Mouse (Mus musculus) kidney, embryonic 15.5 days (tissue): ENCODE results near the gene Ino80. TPM values are rescaled to one million over a fixed set of nuclear protein-coding genes. Genes with fewer than 3 reads are reported as not detected.
A peak's percentile ranks its signal among the peaks of the same experiment; 100 is the strongest.

ENCODE experiments used
- ATAC-seq: fragments of 200-750 bp; cut with Nextera tagmentation; replicated peaks from 2 replicates; pipeline ENCODE4 v1.8.0; 2017; ENCODE audit warnings: moderate TSS enrichment; ENCODE audit not compliant: low FRiP score
- H3K27ac ChIP-seq: fragments of 300-500 bp; sonication (generic); 2 replicates; pipeline ENCODE4 v1.5.1; 2015; ENCODE audit warnings: mild to moderate bottlenecking, inconsistent platforms
- H3K27me3 ChIP-seq: fragments of 300-500 bp; sonication (generic); 2 replicates; pipeline ENCODE4 v1.6.1; 2015; ENCODE audit warnings: inconsistent platforms
- H3K36me3 ChIP-seq: fragments of 300-500 bp; sonication (generic); 2 replicates; pipeline ENCODE4 v1.6.1; 2015; ENCODE audit warnings: inconsistent platforms
- H3K4me1 ChIP-seq: fragments of 300-500 bp; sonication (generic); 2 replicates; pipeline ENCODE4 v1.6.1; 2015; ENCODE audit warnings: inconsistent platforms
- H3K4me2 ChIP-seq: fragments of 300-500 bp; sonication (generic); 2 replicates; pipeline ENCODE4 v1.6.1; 2015; ENCODE audit warnings: moderate library complexity, mild to moderate bottlenecking, inconsistent platforms
- H3K4me3 ChIP-seq: fragments of 300-500 bp; sonication (generic); replicated peaks from 2 replicates; pipeline ENCODE4 v1.5.1; 2015; ENCODE audit warnings: mild to moderate bottlenecking, inconsistent platforms
- H3K9ac ChIP-seq: fragments of 300-500 bp; sonication (generic); 2 replicates; pipeline ENCODE4 v1.6.1; 2015; ENCODE audit warnings: mild to moderate bottlenecking, inconsistent platforms
- H3K9me3 ChIP-seq: fragments of 300-500 bp; sonication (generic); replicated peaks from 2 replicates; pipeline ENCODE4 v1.6.1; 2016; ENCODE audit warnings: inconsistent platforms
- WGBS: fragments of 180-500 bp; shearing (Covaris S2); methylation state at CpG from one replicate; pipeline ENCODE4 v1.1.7; 2015; ENCODE audit warnings: mixed read lengths; 5-methylcytosine and 5-hydroxymethylcytosine counted together
- polyA plus RNA-seq: library from polyadenylated mRNA; unstranded; fragments of >200 nt; fragmentation: Nextera tagmentation; extraction: Ambion mirVana; gene quantifications from 2 replicates; pipeline ENCODE4 v1.2.1, GENCODE M21; 2015

Ino80 gene
- polyA plus RNA-seq, 1 experiment from 2014 or later: 4.4 TPM

DNA sequence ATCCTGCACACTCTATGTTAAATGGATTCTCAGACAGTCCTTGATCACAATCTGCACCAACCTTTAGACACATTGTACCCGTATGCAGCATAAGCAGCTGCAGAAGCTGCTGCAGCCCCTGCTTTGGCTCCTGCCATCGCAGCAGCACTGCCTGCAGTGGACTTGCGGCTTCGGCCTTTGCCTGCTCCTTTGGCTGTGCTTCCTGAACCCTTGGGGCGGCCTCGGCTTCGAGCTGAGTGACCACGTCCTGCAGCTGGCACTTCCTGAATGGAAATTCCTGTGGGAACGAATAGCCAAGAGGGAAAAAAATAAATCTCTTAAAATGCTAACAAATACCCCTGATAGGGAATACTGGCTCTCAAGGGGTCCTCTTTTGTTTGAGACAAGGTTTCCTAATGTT is 100.2 kb downstream of the Ino80 start:
- Histone ChIP-seq H3K4me1 (no peaks in the 10 kb centered on the region), H3K27me3 (no peaks in the 10 kb centered on the region), H3K9me3 (no peaks in the 10 kb centered on the region), H3K4me3 (no peak overlapping the region), H3K4me2 (no peak overlapping the region), H3K9ac (no peak overlapping the region), H3K27ac (peak overlapping the region; percentile 38; the same call in 1 of the 2 replicates), H3K36me3 (peaks cover 97% of the 10 kb centered on the region)
- no peak for ATAC-seq
- WGBS: 77% methylated on average over 9 of the region's 9 CpGs

DNA sequence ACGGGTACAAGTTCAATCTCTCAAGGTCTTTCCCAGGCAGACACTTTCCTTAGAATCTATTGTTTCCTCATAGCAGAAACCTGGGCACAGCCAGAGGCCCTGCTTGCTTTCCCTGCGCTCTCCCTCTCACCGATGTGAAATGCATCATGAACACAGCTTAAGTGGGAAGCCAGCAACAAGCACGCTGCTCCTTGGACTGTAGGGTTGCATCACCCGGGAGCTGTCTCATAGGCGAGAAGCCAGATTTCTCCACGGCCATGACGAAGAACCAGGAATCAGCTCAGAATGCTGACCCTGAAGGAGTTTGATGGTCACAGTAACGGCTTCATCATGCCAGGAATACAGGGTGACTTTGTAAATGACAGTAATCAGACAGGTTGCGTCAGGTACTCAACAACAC is 107.4 kb downstream of the Ino80 start:
- no peaks in the 10 kb centered on the region for H3K4me1 ChIP-seq
- H3K4me3 ChIP-seq: no peak overlapping the region
- ATAC-seq: no peak
- no peak overlapping the region for H3K27ac ChIP-seq
- no peak overlapping the region for H3K4me2 ChIP-seq
- peaks cover 64% of the 10 kb centered on the region for H3K36me3 ChIP-seq
- H3K9me3 ChIP-seq: no peaks in the 10 kb centered on the region
- H3K9ac ChIP-seq: no peak overlapping the region
- H3K27me3 ChIP-seq: no peaks in the 10 kb centered on the region
- 95% methylated on average over 10 of the region's 10 CpGs for WGBS

- Histone ChIP-seq H3K4me2 (no peak overlapping the region), H3K9me3 (no peaks in the 10 kb centered on the region), H3K36me3 (peaks cover 36% of the 10 kb centered on the region), H3K9ac (no peak overlapping the region), H3K27me3 (no peaks in the 10 kb centered on the region), H3K4me1 (no peaks in the 10 kb centered on the region), H3K27ac (no peak overlapping the region), H3K4me3 (no peak overlapping the region)
- WGBS: 75% methylated on average over 3 of the region's 3 CpGs
- no peak for ATAC-seq
Observed at GRCm38 (mm10) chr2:119367346-119367745, 110.1 kb downstream of the Ino80 start.

- WGBS: 88% methylated on average over 3 of the region's 3 CpGs
- Histone ChIP-seq H3K9ac (no peak overlapping the region), H3K27ac (no peak overlapping the region), H3K36me3 (peaks cover 17% of the 10 kb centered on the region), H3K4me2 (no peak overlapping the region), H3K4me1 (no peaks in the 10 kb centered on the region), H3K27me3 (no peaks in the 10 kb centered on the region), H3K4me3 (no peak overlapping the region), H3K9me3 (0 out of 2 replicates have a peak, but pooled peaks cover 7% of the 10 kb centered on the region)
- ATAC-seq: no peak
Observed at GRCm38 (mm10) chr2:119364969-119365368, 112.5 kb downstream of the Ino80 start.

GRCm38 (mm10) chr2:119359721-119360291 is 117.7 kb downstream of the Ino80 start:
- 78% methylated on average over 2 of the region's 2 CpGs for WGBS
- no peak overlapping the region for H3K9ac ChIP-seq
- ATAC-seq: no peak

GRCm38 (mm10) chr2:119358249-119358648 is 119.2 kb downstream of the Ino80 start:
- Histone ChIP-seq H3K27me3 (no peaks in the 10 kb centered on the region), H3K27ac (no peak overlapping the region), H3K4me2 (no peak overlapping the region), H3K4me3 (no peak overlapping the region), H3K9ac (no peak overlapping the region), H3K36me3 (peaks cover 5% of the 10 kb centered on the region; the same call in 1 of the 2 replicates), H3K4me1 (no peaks in the 10 kb centered on the region), H3K9me3 (0 out of 2 replicates have a peak, but pooled peaks cover 7% of the 10 kb centered on the region)
- no peak for ATAC-seq
- 85% methylated on average over 6 of the region's 6 CpGs for WGBS

More at GRCm38 (mm10) chr2:119359721-119360291, 117.7 kb downstream of the Ino80 start:
- Histone ChIP-seq H3K9me3 (0 out of 2 replicates have a peak, but pooled peaks cover 7% of the 10 kb centered on the region), H3K4me1 (no peaks in the 10 kb centered on the region), H3K4me3 (no peak overlapping the region), H3K36me3 (peaks cover 5% of the 10 kb centered on the region; the same call in 1 of the 2 replicates), H3K4me2 (no peak overlapping the region), H3K27ac (no peak overlapping the region), H3K27me3 (no peaks in the 10 kb centered on the region)

DNA sequence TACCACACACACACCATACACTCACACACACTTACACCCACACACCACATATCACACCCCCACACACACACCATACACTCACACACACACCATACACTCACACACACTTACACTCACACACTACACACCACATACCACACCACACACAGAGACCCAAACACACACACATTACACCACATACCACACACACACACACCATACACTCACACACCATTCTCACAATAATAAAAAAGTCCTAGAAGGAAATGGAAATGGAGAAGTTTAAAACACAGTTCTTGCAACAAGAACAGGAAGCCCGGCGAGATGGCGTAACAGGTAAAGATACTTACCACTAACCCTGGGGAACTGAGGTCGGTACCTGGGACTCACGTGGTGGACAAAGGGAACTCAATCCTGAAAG is 120.7 kb downstream of the Ino80 start:
- no peak for ATAC-seq
- 0 out of 2 replicates have a peak, but pooled peaks cover 6% of the 10 kb centered on the region for H3K9me3 ChIP-seq
- H3K4me3 ChIP-seq: no peak overlapping the region
- H3K27me3 ChIP-seq: peaks cover under 1% of the 10 kb centered on the region; the same call in 1 of the 2 replicates
- H3K36me3 ChIP-seq: peaks cover 5% of the 10 kb centered on the region; the same call in 1 of the 2 replicates
- 94% methylated on average over 5 of the region's 5 CpGs for WGBS
- H3K4me1 ChIP-seq: no peaks in the 10 kb centered on the region
- no peak overlapping the region for H3K27ac ChIP-seq
- H3K9ac ChIP-seq: no peak overlapping the region
- no peak overlapping the region for H3K4me2 ChIP-seq

DNA sequence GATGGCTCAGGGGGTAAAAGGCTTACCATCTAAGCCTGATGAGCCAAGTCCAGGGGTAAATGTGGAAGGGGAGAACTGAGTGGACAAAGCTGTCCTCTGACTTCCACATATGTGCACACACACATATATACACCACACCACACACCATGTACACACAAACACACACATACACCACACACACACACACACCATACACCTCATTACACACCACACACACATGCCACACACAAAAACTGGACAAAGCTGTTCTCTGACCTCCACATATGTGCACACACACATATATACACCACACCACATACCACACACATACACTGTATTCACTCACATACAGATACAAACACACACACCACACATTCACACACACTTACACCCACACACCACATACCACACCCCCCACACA is 121.2 kb downstream of the Ino80 start:
- Histone ChIP-seq H3K27ac (no peak overlapping the region), H3K4me3 (no peak overlapping the region), H3K9ac (no peak overlapping the region), H3K27me3 (peaks cover 5% of the 10 kb centered on the region), H3K9me3 (0 out of 2 replicates have a peak, but pooled peaks cover under 1% of the 10 kb centered on the region), H3K36me3 (no peaks in the 10 kb centered on the region), H3K4me1 (peaks cover 2% of the 10 kb centered on the region; the same call in 1 of the 2 replicates), H3K4me2 (no peak overlapping the region)
- no peak for ATAC-seq

DNA sequence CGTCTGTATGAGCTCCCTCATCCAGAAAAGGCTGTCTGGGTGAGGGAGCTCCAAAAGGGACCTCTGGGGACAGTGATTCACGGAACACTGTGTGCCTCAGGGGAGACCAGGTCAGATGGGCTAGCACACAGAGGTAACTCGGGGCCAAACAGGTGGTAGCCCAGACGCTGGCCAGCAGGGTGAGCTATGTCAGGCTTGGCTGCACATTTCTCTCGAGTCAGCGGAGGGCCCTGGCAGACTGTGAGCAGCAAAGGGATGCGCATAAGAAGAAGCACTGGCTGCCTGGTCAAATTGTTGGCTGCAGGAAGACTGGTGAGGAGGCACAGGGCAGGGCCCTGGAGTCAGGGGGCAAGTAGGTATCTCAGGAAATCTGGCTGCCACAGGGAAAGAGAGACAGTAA is 121.8 kb downstream of the Ino80 start:
- ATAC-seq: no peak
- Histone ChIP-seq H3K4me1 (peaks cover 8% of the 10 kb centered on the region), H3K27ac (no peak overlapping the region), H3K4me3 (no peak overlapping the region), H3K9me3 (no peaks in the 10 kb centered on the region), H3K4me2 (no peak overlapping the region), H3K36me3 (no peaks in the 10 kb centered on the region), H3K27me3 (peaks cover 12% of the 10 kb centered on the region), H3K9ac (no peak overlapping the region)
- WGBS: 21% methylated on average over 7 of the region's 7 CpGs

- 88% methylated on average over 3 of the region's 3 CpGs for WGBS
- H3K9me3 ChIP-seq: no peaks in the 10 kb centered on the region
- ATAC-seq: no peak
Observed at GRCm38 (mm10) chr2:119355089-119355488, 122.4 kb downstream of the Ino80 start.

DNA sequence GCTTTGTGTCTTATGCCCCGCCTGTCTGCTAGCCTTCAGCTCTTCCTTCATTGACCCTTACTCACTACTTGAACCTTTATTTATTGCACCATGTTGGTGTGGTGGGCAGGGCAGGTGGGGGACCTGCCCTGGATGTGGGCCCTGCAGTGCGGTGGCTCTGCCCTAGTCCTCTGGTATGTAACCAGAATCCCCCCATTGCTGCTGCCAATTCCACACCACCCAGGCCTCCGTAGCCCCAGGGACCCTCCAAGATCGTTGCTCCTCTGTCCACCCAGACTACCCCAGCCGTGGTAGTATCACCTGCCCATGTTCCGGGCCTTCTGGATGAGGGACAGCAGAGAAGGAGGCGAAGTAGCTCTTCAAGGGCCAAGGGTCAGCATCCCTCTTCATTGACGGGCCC is 123.8 kb downstream of the Ino80 start:
- no peak for ATAC-seq
- no peak overlapping the region for H3K4me2 ChIP-seq
- H3K27ac ChIP-seq: no peak overlapping the region
- no peak overlapping the region for H3K4me3 ChIP-seq
- WGBS: 82% methylated on average over 8 of the region's 8 CpGs
- no peaks in the 10 kb centered on the region for H3K9me3 ChIP-seq
- peaks cover 23% of the 10 kb centered on the region for H3K27me3 ChIP-seq
- H3K36me3 ChIP-seq: no peaks in the 10 kb centered on the region
- H3K9ac ChIP-seq: no peak overlapping the region
- H3K4me1 ChIP-seq: peaks cover 12% of the 10 kb centered on the region

More at GRCm38 (mm10) chr2:119355089-119355488, 122.4 kb downstream of the Ino80 start:
- H3K4me3 ChIP-seq: no peak overlapping the region
- no peak overlapping the region for H3K9ac ChIP-seq
- peaks cover 15% of the 10 kb centered on the region for H3K27me3 ChIP-seq
- no peak overlapping the region for H3K27ac ChIP-seq
- peaks cover 12% of the 10 kb centered on the region for H3K4me1 ChIP-seq
- H3K4me2 ChIP-seq: no peak overlapping the region
- no peaks in the 10 kb centered on the region for H3K36me3 ChIP-seq

- Histone ChIP-seq H3K4me2 (peak within 1 kb of the TSS; percentile 90), H3K27me3 (peaks cover 23% of the 10 kb centered on the region), H3K4me1 (peaks cover 12% of the 10 kb centered on the region), H3K36me3 (no peaks in the 10 kb centered on the region), H3K9ac (peak within 1 kb of the TSS; percentile 54), H3K9me3 (no peaks in the 10 kb centered on the region), H3K4me3 (peak within 1 kb of the TSS; percentile 60), H3K27ac (no peak within 1 kb of the TSS)
- ATAC-seq: peak; percentile 96
- WGBS: 5% methylated on average over 58 of the region's 58 CpGs
Observed at GRCm38 (mm10) chr2:119350555-119351486, 126.7 kb downstream of the Ino80 start, which contains the start of gene Chac1. Gene Chac1, plus strand, starts transcription at chr2:119351229.
